Mouse (Mus musculus) adrenal gland, adult (tissue): ENCODE results near the gene Adora1.

ENCODE experiments used
- DNase-seq, 2 experiments: peaks; one replicate each; pipeline ENCODE4 v3.0.0; 2022 to 2023; ENCODE audit warnings: low spot score in 1 of 2; ENCODE audit not compliant: inconsistent age in 2 of 2

The Adora1 gene

GRCm38 (mm10) chr1:134217028-134217481, 18.2 kb downstream of the Adora1 start:
- peak; percentile 77 to 91 for DNase-seq

- DNase-seq, result no peak
These were observed 18.6 kb downstream of the Adora1 start for GRCm38 (mm10) chr1:134216629-134216971.

- peak in 1 of 2 experiments; percentile 88 for DNase-seq
These were observed 19.2 kb downstream of the Adora1 start for GRCm38 (mm10) chr1:134215751-134216628.

GRCm38 (mm10) chr1:134215059-134215458, 20.2 kb downstream of the Adora1 start:
- peak in 1 of 2 experiments; percentile 57 for DNase-seq

DNA sequence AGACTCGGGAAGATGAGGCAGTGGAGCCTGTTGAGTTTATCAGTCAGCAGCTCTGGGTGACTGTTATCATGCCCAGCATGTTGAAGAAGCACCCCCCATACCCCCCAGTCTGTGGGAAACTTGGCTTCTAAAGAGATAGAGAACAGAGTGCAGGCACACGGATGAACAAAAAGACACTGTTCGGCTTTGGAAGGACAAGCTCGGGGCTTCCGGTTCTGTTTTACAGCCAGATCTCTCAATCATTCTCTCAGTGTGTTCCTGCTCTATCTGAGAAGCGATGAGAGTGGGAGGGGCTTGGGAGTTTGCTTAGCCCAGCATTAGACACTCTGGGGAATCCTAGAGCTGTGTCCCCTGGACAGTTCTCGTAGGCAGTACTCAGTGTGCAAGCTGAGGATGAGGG, 21.8 kb downstream of the Adora1 start:
- DNase-seq, result peak in 1 of 2 experiments; percentile 80

DNA sequence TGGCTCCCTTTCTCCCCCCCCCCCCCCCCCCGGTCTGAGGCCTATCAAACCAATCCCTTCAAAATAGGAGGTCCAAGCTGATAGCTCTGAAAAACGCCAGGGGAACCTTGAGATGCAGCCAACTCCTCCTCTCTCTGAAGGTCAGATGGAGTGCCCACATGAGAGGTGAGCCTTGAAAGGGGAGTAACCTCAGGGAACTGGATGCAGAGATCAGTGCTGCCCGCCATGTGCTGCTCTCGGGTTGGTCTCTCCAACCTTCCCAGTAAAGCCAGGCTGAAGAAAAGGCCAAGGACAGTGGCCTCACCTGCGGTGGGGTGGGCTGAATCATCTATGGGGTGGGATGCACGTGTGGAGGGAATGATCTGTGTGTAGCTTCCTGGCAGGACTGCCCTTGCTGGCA, 22.9 kb downstream of the Adora1 start:
- peak; percentile 90 to 92 for DNase-seq

- no peak for DNase-seq
These were observed 23.6 kb downstream of the Adora1 start for GRCm38 (mm10) chr1:134211631-134212030.

GRCm38 (mm10) chr1:134211043-134211442, 24.2 kb downstream of the Adora1 start:
- DNase-seq, result no peak

GRCm38 (mm10) chr1:134210179-134210755, 25.0 kb downstream of the Adora1 start:
- no peak for DNase-seq

GRCm38 (mm10) chr1:134206085-134206484, 29.1 kb downstream of the Adora1 start:
- DNase-seq, result peak in 1 of 2 experiments; percentile 78

GRCm38 (mm10) chr1:134205296-134206018, 29.8 kb downstream of the Adora1 start:
- peak in 1 of 2 experiments; percentile 80 for DNase-seq

GRCm38 (mm10) chr1:134204230-134204629, 31.0 kb downstream of the Adora1 start:
- DNase-seq, result no peak

- peak in 1 of 2 experiments; percentile 82 for DNase-seq
These were observed 33.3 kb downstream of the Adora1 start for GRCm38 (mm10) chr1:134201751-134202420.

DNA sequence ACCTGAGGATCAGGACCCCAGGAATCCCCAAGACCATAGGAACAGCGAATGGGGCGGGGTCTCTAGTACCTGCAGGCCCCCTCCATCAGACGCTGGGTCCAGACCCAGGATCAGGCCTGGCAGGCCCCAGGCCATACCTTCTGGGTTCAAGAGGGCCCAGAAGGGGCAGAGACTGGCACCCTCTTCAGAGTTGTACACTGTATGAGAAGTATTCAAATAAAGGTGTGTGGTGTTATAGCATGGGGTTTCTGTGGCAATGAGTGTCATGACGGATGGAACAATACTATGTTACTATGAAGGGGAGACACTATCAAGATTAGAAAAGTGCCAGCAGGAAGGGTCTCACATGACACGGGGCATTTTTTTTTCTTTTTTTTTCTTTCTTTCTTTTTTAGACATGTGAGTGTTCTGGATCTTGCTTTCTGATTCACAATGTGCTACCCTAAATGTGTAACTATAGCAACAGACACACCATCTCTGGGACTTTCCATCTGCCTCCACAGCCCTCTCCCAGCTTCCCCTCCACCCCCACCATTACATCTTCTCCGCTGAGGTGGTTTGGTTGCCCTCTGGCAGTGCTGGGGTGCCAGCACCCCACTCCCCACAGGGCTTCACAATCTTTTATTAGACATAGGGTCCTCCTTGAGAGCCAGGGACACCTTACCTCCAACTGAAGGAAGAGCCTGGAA, 34.1 kb downstream of the Adora1 start:
- peak in 1 of 2 experiments; percentile 27 for DNase-seq

DNA sequence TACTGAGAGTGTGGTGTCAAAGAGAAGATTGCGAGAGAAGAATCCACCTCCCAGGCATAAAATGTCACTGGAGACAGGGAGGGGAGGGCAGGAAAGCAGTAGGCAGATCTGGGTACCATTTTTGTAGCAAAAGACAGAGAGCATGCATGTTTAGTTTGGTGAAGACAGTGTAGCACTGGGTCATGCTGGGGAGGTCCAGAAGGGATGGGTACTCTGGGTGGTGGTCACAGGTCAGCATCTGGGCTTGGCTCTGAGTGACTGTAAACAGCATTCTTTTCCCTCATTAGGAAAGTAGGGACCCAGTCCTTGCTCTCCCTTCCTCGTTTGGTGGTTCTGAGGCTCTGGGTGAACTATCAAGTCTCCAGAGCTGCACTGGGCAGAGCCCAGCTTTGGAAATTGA, 34.8 kb downstream of the Adora1 start:
- peak in 1 of 2 experiments; percentile 25 for DNase-seq

- peak; percentile 11 to 38 for DNase-seq
These were observed 36.8 kb downstream of the Adora1 start for GRCm38 (mm10) chr1:134198197-134198995.

GRCm38 (mm10) chr1:134197325-134197982, 37.8 kb downstream of the Adora1 start:
- DNase-seq, result peak; percentile 33 to 56

DNA sequence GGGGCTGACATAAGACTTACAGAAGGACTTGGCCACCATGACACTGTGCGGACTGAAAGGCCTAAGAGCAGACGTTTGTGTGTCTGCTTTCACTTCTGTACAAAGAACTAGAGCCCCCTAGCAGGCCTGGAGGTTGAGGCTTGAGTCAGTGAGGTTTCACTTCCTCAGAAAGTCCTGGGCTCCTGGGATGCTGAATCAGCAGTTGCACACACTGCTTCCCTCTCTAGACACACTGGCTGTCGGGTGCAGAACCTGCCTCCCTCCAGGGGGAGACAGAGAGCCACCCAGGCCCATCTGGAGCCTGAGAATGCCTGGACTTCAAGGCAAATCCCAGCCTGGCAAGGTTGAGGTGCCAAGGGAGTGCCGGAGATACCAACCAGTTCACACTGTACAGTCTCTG, 38.8 kb downstream of the Adora1 start:
- DNase-seq, result peak; percentile 90 to 96

DNA sequence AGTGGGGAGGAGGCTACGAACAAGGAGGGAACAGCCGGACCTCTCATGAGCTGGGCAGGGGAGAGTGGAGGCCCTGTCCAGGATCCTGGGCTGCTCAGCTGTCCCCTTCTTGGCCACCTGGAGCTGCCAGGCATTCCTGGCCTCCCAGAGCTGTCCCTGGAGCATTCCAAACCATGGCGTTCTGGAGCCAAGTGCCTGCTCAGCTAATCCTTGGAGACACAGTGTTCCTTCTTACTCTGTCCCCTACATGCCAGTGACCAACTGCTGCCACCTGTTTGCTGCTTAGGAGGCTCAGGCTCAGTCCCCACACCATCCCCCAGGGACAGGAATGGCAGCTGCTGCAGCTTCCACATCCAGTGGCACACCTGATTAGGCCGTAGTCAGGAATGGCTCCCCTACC, 39.3 kb downstream of the Adora1 start:
- DNase-seq, result peak in 1 of 2 experiments; percentile 56
